Mouse (Mus musculus) liver, embryonic 13.5 days (tissue): ENCODE data around the gene Coa7. TPM values are rescaled to one million over a fixed set of nuclear protein-coding genes. Genes with fewer than 3 reads are reported as not detected.
A peak's percentile ranks its signal among the peaks of the same experiment; 100 is the strongest.

Experiments
- ATAC-seq: fragments of 200-750 bp; cut with Nextera tagmentation; 2 replicates; pipeline ENCODE4 v1.8.0; 2017; ENCODE audit warnings: low read depth, mild to moderate bottlenecking, moderate number of reproducible peaks, moderate library complexity
- DNase-seq: peaks from one replicate; pipeline ENCODE4 v3.0.0; 2022
- H3K27ac ChIP-seq: fragments of 300-500 bp; sonication (generic); 2 replicates; pipeline ENCODE4 v1.5.1; 2015; ENCODE audit warnings: moderate library complexity, mild to moderate bottlenecking, inconsistent platforms
- H3K27me3 ChIP-seq: fragments of 300-500 bp; sonication (generic); 2 replicates; pipeline ENCODE4 v1.6.1; 2015; ENCODE audit warnings: mild to moderate bottlenecking, inconsistent platforms
- H3K36me3 ChIP-seq: fragments of 300-500 bp; sonication (generic); 2 replicates; pipeline ENCODE4 v1.6.1; 2015; ENCODE audit warnings: mild to moderate bottlenecking, inconsistent platforms
- H3K4me1 ChIP-seq: fragments of 300-500 bp; sonication (generic); replicated peaks from 2 replicates; pipeline ENCODE4 v1.6.1; 2015; ENCODE audit warnings: inconsistent platforms
- H3K4me2 ChIP-seq: fragments of 300-500 bp; sonication (generic); 2 replicates; pipeline ENCODE4 v1.6.1; 2015; ENCODE audit warnings: inconsistent platforms, mild to moderate bottlenecking, moderate library complexity
- H3K4me3 ChIP-seq: fragments of 300-500 bp; sonication (generic); replicated peaks from 2 replicates; pipeline ENCODE4 v1.5.1; 2015; ENCODE audit warnings: mild to moderate bottlenecking, inconsistent platforms
- H3K9ac ChIP-seq: fragments of 300-500 bp; sonication (generic); 2 replicates; pipeline ENCODE4 v1.6.1; 2015; ENCODE audit warnings: mild to moderate bottlenecking, inconsistent platforms
- H3K9me3 ChIP-seq: fragments of 300-500 bp; sonication (generic); replicated peaks from 2 replicates; pipeline ENCODE4 v1.6.1; 2016; ENCODE audit warnings: inconsistent platforms
- WGBS: fragments of 180-500 bp; shearing (Covaris S2); methylation state at CpG from one replicate; pipeline ENCODE4 v1.1.7; 2015; ENCODE audit not compliant: insufficient replicate concordance; 5-methylcytosine and 5-hydroxymethylcytosine counted together
- polyA plus RNA-seq: library from polyadenylated mRNA; unstranded; fragments of >200 nt; fragmentation: Nextera tagmentation; extraction: Ambion mirVana; gene quantifications from 2 replicates; pipeline ENCODE4 v1.2.1, GENCODE M21; 2015

The Coa7 gene
- polyA plus RNA-seq, 1 experiment from 2014 or later = 32.6 TPM

DNA sequence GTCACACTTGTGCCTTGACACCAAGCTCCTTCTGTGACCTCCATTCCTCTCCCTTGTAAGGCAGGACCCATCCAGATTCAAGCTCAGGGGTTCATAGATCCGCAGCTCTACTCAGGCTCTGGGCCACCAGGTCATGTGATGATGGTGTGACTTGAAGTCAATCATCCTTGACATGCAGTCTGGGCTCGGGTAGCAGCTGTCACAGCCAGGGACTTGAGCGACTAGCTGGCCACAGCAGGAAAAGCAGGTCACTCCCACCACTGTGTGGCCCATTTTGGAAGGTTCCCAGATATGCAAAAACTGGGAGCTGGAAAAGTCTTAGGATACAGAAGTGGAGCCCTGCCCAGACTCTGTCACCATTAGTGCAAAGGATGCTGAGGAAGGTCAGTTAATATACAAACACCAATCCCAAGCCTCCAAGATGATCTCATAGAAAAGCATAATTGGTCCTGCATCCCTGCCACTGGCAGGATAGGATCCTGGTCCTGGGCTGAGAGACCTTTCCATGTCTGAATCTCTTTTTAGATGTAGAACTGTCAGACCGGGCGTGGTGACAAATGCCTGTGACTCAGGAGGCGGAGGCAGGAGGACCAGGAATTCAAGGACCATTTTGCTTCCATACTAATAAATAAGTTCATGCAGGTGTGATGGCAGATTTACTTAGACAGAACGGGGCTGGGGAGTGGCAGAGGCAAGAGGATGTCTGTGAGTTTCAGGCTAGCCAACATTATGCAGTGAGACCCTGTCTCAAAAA lies 7.1 kb upstream of the Coa7 start:
- no peak for ATAC-seq
- H3K9me3 ChIP-seq = no peaks in the 10 kb centered on the region
- WGBS = 62% methylated on average over 7 of the region's 7 CpGs
- no peaks in the 10 kb centered on the region for H3K27me3 ChIP-seq
- H3K4me3 ChIP-seq = no peak overlapping the region
- no peak overlapping the region for H3K27ac ChIP-seq
- no peak overlapping the region for H3K4me2 ChIP-seq
- H3K9ac ChIP-seq = no peak overlapping the region
- DNase-seq = no peak
- H3K4me1 ChIP-seq = peaks cover 20% of the 10 kb centered on the region
- H3K36me3 ChIP-seq = no peaks in the 10 kb centered on the region

DNA sequence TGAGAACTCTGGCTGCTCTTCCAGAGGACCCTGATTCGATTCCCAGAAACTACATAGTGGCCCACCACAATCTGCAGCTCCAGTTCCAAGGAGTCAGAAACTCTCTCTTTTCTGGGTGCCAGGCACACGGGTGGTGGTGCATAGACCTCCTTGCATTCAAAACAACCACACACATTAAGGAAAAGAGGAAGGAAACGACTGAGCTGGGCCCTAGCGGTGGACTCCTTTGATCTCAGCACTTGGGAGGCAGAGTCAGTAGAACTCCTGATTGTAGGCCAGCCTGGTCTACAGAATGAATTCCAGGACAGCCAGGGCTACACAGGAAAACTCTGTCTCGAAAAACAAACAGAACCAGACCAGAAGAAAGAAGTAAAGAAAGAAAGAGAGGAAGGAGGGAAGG lies 4.4 kb upstream of the Coa7 start:
- Histone ChIP-seq H3K27ac (no peak overlapping the region), H3K4me1 (peaks cover 16% of the 10 kb centered on the region), H3K9ac (no peak overlapping the region), H3K4me2 (no peak overlapping the region), H3K27me3 (no peaks in the 10 kb centered on the region), H3K9me3 (no peaks in the 10 kb centered on the region), H3K36me3 (no peaks in the 10 kb centered on the region), H3K4me3 (no peak overlapping the region)
- WGBS = 28% methylated on average over 5 of the region's 5 CpGs
- no peak for DNase-seq
- ATAC-seq = no peak

DNA sequence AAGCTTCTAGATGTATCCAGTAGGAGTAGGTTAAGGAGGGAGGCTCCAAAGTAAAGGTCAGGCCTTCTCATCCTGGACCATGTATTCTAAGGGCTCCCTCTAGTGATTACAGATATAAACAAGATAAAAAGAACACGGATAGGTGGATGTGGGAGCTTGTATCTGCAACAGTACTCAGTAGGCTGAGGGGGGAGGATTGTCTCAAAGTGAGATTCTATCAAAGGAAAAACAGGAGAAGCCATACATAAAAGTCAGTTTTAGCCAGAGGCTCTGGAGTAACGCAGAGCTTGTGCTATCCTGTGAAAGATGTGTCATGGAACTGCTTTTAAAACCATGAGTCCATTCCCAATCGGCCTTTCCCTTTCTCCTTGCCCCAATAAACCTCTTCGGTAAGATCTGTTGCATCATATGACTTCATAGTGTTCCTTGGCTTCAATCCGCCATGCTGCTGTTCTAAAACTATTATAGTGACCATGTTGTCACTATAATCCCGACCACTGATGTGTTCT lies 815 bp upstream of the Coa7 start:
- H3K4me1 ChIP-seq = peaks cover 34% of the 10 kb centered on the region
- peaks cover 11% of the 10 kb centered on the region for H3K36me3 ChIP-seq
- ATAC-seq (no peak), DNase-seq (no peak)
- H3K9ac ChIP-seq = peak overlapping the region; percentile 72
- 35% methylated on average over 6 of the region's 6 CpGs for WGBS
- H3K27ac ChIP-seq = peak overlapping the region; percentile 76
- peak overlapping the region; percentile 84 for H3K4me2 ChIP-seq
- no peaks in the 10 kb centered on the region for H3K9me3 ChIP-seq
- H3K4me3 ChIP-seq = peak overlapping the region; percentile 71
- no peaks in the 10 kb centered on the region for H3K27me3 ChIP-seq

DNA sequence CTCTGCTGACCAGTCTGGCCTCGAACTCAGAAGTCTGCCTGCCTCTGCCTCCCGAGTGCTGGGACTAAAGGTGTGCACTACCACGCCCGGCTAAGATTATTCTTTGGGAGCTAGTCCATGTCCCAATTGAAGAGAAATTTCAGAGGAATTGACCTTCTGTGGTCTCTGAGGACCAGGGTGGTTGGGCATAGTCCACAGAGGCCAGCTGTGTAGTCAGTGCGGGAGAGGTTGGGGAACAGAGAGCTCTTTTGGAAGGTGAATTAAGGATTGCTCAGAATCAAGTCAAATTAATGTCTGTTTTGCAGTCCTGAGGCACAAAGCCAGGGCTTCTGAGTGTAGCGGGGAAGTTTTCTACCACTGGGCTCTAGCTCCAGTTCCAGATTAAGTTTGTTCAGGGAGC lies 1.9 kb downstream of the Coa7 start:
- H3K9me3 ChIP-seq = no peaks in the 10 kb centered on the region
- H3K4me1 ChIP-seq = peaks cover 34% of the 10 kb centered on the region
- 76% methylated on average over 6 of the region's 6 CpGs for WGBS
- no peak overlapping the region for H3K4me3 ChIP-seq
- no peak overlapping the region for H3K9ac ChIP-seq
- H3K27me3 ChIP-seq = no peaks in the 10 kb centered on the region
- H3K27ac ChIP-seq = no peak overlapping the region
- DNase-seq (no peak), ATAC-seq (no peak)
- H3K4me2 ChIP-seq = no peak overlapping the region
- peaks cover 36% of the 10 kb centered on the region for H3K36me3 ChIP-seq

DNA sequence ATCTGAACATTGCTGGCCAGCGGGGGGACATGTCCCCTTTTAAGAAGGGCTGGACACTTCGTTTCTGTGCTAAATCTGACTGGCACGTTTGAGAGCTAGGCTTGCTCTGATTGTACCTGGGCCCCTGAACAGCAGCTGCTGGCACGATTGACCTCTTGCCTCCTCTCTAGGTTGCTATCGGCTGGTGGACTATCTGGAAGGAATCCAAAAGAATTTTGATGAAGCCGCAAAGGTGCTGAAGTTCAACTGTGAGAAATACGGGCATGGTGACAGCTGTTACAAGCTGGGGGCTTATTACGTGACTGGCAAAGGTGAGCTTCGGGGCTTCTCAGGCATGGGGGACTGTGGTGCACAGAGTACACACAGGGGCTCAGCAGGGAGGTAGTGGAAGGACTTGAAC lies 4.1 kb downstream of the Coa7 start:
- Histone ChIP-seq H3K27ac (peak overlapping the region; percentile 15; the same call in 1 of the 2 replicates), H3K9ac (no peak overlapping the region), H3K27me3 (no peaks in the 10 kb centered on the region), H3K4me2 (no peak overlapping the region), H3K36me3 (peaks cover 52% of the 10 kb centered on the region), H3K4me3 (no peak overlapping the region), H3K9me3 (no peaks in the 10 kb centered on the region), H3K4me1 (peaks cover 44% of the 10 kb centered on the region)
- DNase-seq = no peak
- no peak for ATAC-seq
- 80% methylated on average over 9 of the region's 9 CpGs for WGBS

DNA sequence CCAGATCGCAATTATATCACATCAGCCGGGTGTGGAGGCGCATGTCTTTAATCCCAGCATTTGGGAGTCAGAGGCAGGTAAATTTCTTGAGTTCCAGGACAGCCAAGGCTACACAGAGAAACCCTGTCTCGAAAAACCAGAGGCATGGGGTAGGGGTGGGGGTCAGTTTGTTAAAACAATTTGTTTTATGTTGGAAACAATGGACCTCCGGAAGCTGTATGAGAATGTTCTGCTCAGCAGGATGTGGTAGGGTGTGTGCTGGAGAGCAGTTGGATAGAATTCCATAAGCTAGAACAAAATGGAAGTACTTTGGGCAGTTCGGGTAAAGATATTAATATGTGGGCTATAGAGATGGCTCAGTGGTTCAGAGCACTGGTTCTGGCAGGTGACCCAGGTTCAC lies 7.5 kb downstream of the Coa7 start:
- no peak overlapping the region for H3K4me2 ChIP-seq
- no peak for ATAC-seq
- peaks cover 35% of the 10 kb centered on the region for H3K4me1 ChIP-seq
- WGBS = 79% methylated on average over 6 of the region's 6 CpGs
- H3K4me3 ChIP-seq = no peak overlapping the region
- H3K27ac ChIP-seq = no peak overlapping the region
- no peak for DNase-seq
- H3K9ac ChIP-seq = no peak overlapping the region
- no peaks in the 10 kb centered on the region for H3K9me3 ChIP-seq
- no peaks in the 10 kb centered on the region for H3K27me3 ChIP-seq
- H3K36me3 ChIP-seq = peaks cover 63% of the 10 kb centered on the region

DNA sequence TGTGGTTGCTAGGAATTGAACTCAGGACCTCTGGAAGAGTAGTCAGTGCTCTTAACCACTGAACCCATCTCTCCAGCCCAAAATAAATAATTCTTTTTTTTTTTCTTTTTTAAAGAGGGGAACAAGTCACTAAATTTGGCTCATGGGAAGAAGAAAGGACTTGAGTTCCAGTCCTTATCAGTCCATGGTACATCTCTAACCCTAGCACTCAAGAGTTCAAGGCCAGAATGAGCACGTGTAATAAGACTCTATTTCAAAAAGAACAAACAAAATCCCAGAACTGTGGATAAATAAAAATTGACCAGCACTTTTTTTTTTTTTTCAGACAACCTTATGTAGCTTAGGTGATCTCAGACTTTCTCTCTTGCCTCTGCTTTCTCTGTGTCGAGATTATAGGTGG lies 8.8 kb downstream of the Coa7 start:
- H3K4me3 ChIP-seq = no peak overlapping the region
- 63% methylated on average over 2 of the region's 2 CpGs for WGBS
- no peak for DNase-seq
- H3K4me2 ChIP-seq = no peak overlapping the region
- no peaks in the 10 kb centered on the region for H3K9me3 ChIP-seq
- peaks cover 23% of the 10 kb centered on the region for H3K4me1 ChIP-seq
- no peak for ATAC-seq
- H3K36me3 ChIP-seq = peaks cover 63% of the 10 kb centered on the region
- H3K9ac ChIP-seq = no peak overlapping the region
- H3K27me3 ChIP-seq = no peaks in the 10 kb centered on the region
- H3K27ac ChIP-seq = no peak overlapping the region

DNA sequence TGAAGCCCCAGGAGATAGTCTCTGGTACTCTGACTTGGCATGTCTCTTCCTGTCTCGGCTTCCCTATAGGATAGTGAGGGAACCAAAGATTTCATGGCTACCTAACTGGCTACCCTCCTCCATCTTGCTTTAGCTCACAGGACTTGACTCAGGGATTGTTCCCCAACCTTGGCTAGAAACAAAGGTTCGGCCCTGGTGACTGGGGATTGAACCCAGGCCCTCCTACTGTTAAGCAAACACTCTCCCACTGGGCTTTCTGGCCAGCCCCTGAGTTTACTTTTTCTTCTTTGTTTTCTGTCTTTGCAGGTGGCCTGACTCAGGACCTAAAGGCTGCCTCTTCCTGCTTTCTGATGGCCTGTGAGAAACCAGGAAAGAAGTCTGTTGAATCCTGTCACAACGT lies 9.9 kb downstream of the Coa7 start:
- ATAC-seq (no peak), DNase-seq (no peak)
- no peaks in the 10 kb centered on the region for H3K9me3 ChIP-seq
- H3K27me3 ChIP-seq = no peaks in the 10 kb centered on the region
- H3K27ac ChIP-seq = no peak overlapping the region
- no peak overlapping the region for H3K4me3 ChIP-seq
- H3K4me2 ChIP-seq = no peak overlapping the region
- H3K4me1 ChIP-seq = peaks cover 21% of the 10 kb centered on the region
- H3K9ac ChIP-seq = no peak overlapping the region
- peaks cover 54% of the 10 kb centered on the region for H3K36me3 ChIP-seq
- WGBS = 70% methylated on average over 3 of the region's 3 CpGs

DNA sequence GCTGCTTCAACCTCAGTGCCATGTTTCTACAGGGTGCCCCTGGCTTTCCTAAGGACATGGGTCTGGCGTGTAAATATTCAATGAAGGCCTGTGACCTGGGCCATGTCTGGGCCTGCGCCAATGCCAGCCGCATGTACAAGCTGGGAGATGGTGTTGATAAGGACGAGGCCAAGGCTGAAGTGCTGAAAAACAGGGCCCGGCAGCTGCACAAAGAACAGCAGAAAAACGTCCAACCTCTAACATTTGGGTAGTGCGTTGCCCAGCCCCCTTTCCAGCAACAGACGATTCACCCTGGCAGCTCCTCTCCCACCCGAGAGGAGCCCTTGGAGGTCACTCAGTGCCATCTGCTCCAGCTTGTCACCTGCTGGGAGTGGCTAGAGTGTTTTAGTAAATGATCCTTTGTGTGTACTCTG lies 10.4 kb downstream of the Coa7 start:
- Histone ChIP-seq H3K4me1 (peaks cover 21% of the 10 kb centered on the region), H3K4me2 (no peak overlapping the region), H3K27ac (no peak overlapping the region), H3K9ac (no peak overlapping the region), H3K36me3 (peaks cover 49% of the 10 kb centered on the region), H3K9me3 (no peaks in the 10 kb centered on the region), H3K27me3 (no peaks in the 10 kb centered on the region), H3K4me3 (no peak overlapping the region)
- no peak for ATAC-seq
- DNase-seq = no peak
- 67% methylated on average over 9 of the region's 9 CpGs for WGBS

DNA sequence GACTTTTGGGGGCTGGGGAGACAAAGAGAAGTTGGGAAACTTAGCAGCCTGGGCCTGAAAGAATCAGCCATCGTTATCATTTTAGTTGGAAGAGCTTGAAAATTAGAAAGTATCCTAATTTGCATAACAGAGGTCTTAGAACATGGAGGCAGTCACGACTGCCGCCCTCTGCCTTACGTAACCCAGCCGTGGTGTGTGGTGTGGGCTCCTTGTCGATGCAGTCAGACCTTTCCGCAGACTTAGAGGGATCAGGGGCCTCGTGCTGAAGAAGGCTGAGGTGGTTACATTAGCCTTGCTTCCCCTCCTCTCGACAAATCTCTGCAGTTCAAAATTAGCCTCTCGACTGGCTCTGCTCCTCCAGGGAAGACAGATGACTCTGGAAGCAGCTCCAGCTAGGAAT lies 10.9 kb downstream of the Coa7 start:
- DNase-seq = no peak
- ATAC-seq = no peak
- H3K36me3 ChIP-seq = peaks cover 44% of the 10 kb centered on the region

DNA sequence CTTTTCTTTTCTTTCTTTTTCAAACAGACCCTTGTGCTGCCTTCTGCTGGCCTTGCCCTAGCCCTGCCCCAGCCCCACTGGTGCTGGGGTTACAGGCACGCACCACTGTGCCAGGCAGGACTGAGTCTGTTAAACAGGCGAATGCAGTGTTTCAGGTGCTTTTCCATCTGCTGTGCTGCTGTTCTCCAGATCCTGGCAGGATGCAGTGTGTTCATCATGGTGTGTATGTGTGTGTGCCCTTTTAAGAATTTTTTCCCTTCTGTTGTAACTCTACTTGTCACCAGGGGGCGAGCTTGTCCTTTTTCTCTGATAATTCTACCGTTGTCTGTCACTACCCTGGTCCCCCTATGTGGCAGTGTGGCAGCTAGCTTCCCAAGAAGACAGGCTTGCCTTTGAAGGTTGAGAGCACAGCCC lies 11.3 kb downstream of the Coa7 start:
- ATAC-seq = peak; percentile 35; the same call in 1 of the 2 replicates
- H3K4me3 ChIP-seq = no peak overlapping the region
- no peaks in the 10 kb centered on the region for H3K27me3 ChIP-seq
- DNase-seq = peak; percentile 27
- no peaks in the 10 kb centered on the region for H3K9me3 ChIP-seq
- H3K4me1 ChIP-seq = peaks cover 21% of the 10 kb centered on the region
- no peak overlapping the region for H3K4me2 ChIP-seq
- no peak overlapping the region for H3K9ac ChIP-seq
- peaks cover 40% of the 10 kb centered on the region for H3K36me3 ChIP-seq
- WGBS = 17% methylated on average over 4 of the region's 4 CpGs
- H3K27ac ChIP-seq = no peak overlapping the region

More for the DNA sequence above, 10.9 kb downstream of the Coa7 start:
- Histone ChIP-seq H3K9me3 (no peaks in the 10 kb centered on the region), H3K27me3 (no peaks in the 10 kb centered on the region), H3K4me3 (no peak overlapping the region), H3K9ac (no peak overlapping the region), H3K4me2 (no peak overlapping the region), H3K4me1 (peaks cover 21% of the 10 kb centered on the region), H3K27ac (no peak overlapping the region)
- WGBS = 74% methylated on average over 10 of the region's 10 CpGs

DNA sequence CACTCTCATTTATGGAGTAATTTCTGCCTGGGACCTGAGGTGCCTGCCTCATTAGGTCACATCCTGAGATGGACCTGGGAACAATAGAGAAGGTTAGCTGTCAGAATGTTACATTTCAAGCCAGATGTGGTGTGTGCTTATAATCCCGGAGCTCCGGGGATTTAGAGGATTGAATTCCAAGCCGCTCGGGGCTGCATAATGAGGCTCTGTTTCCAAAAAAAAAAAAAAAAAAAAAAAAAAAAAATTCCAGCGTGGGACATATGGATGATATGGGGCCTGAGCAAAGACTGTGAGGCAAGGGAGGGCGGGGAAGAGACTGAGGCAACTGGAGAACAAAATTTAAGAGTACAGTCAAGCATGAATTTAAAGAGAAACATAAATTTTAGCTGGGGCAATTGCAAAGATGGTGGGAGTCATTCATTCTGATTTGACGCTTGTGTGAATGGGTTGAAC lies 16.7 kb downstream of the Coa7 start:
- 59% methylated on average over 7 of the region's 7 CpGs for WGBS
- DNase-seq (no peak), ATAC-seq (no peak)
- H3K4me3 ChIP-seq = no peak overlapping the region
- H3K27me3 ChIP-seq = no peaks in the 10 kb centered on the region
- H3K27ac ChIP-seq = no peak overlapping the region
- no peak overlapping the region for H3K4me2 ChIP-seq
- H3K9me3 ChIP-seq = no peaks in the 10 kb centered on the region
- no peak overlapping the region for H3K9ac ChIP-seq
- H3K4me1 ChIP-seq = peaks cover 21% of the 10 kb centered on the region
- H3K36me3 ChIP-seq = peaks cover 5% of the 10 kb centered on the region; the same call in 1 of the 2 replicates
